Mouse (Mus musculus): ENCODE data around the gene Arf6. TPM values are rescaled to one million over a fixed set of nuclear protein-coding genes. Genes with fewer than 3 reads are reported as not detected.

Arf6 gene
- polyA plus RNA-seq, 1 experiment: 67.3 TPM

- Histone ChIP-seq H3K27me3 (ENCODE audit: control insufficient read depth, insufficient read depth, low read length) (no peaks in the 10 kb centered on the region), H3K4me1 (ENCODE audit: control insufficient read depth, insufficient read depth, low read length) (peaks cover 4% of the 10 kb centered on the region; the same call in 1 of the 2 replicates), H3K4me3 (replicated peaks; ENCODE audit: insufficient read depth, low read depth, low read length) (no peak overlapping the region), H3K27ac (ENCODE audit: insufficient read depth, low read length) (no peak overlapping the region)
- DNase-seq: no peak
- WGBS: 84% methylated on average over 7 of the region's 7 CpGs
- TF ChIP-seq POLR2A (IDR thresholded peaks at IDR 0.05; ENCODE audit: borderline replicate concordance, insufficient read depth, low read length) (no peak), CTCF (IDR thresholded peaks at IDR 0.05; ENCODE audit: borderline replicate concordance, insufficient read depth, low read depth, low read length) (no peak)
These were observed 6.2 kb upstream of the Arf6 start for GRCm38 (mm10) chr12:69365757-69366156.

DNA sequence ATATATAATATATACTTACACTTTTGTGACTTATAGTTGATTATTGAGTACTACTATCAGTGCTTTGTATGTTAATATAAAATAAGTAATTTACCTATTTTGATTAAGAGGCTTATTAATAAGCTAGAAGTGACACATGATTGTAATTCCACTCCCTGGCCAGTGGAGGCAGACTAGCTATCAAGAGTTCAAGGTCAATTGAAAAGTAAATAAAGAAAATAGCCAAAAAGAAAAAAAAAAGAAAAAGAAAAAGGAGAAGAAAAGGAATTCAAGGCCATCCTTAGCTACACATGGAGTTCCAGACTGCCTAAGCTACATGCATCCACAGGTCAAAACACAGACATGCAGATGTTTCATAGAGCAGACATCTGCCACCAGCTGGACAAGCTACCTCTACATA, 5.5 kb upstream of the Arf6 start:
- Histone ChIP-seq H3K27me3 (ENCODE audit: control insufficient read depth, insufficient read depth, low read length) (no peaks in the 10 kb centered on the region), H3K4me3 (replicated peaks; ENCODE audit: insufficient read depth, low read depth, low read length) (no peak overlapping the region), H3K4me1 (ENCODE audit: control insufficient read depth, insufficient read depth, low read length) (peaks cover 4% of the 10 kb centered on the region; the same call in 1 of the 2 replicates), H3K27ac (ENCODE audit: insufficient read depth, low read length) (no peak overlapping the region)
- TF ChIP-seq CTCF (IDR thresholded peaks at IDR 0.05; ENCODE audit: borderline replicate concordance, insufficient read depth, low read depth, low read length) (no peak), POLR2A (IDR thresholded peaks at IDR 0.05; ENCODE audit: borderline replicate concordance, insufficient read depth, low read length) (no peak)
- no peak for DNase-seq

GRCm38 (mm10) chr12:69367557-69367956, 4.4 kb upstream of the Arf6 start:
- Histone ChIP-seq H3K27me3 (ENCODE audit: control insufficient read depth, insufficient read depth, low read length) (no peaks in the 10 kb centered on the region), H3K4me1 (ENCODE audit: control insufficient read depth, insufficient read depth, low read length) (no peaks in the 10 kb centered on the region), H3K27ac (ENCODE audit: insufficient read depth, low read length) (no peak overlapping the region), H3K4me3 (replicated peaks; ENCODE audit: insufficient read depth, low read depth, low read length) (no peak overlapping the region)
- no peak for TF ChIP-seq POLR2A (IDR thresholded peaks at IDR 0.05; ENCODE audit: borderline replicate concordance, insufficient read depth, low read length)
- no peak for TF ChIP-seq CTCF (IDR thresholded peaks at IDR 0.05; ENCODE audit: borderline replicate concordance, insufficient read depth, low read depth, low read length)
- WGBS: 76% methylated on average over 2 of the region's 2 CpGs
- no peak for DNase-seq

GRCm38 (mm10) chr12:69370936-69371335, 1.0 kb upstream of the Arf6 start:
- TF ChIP-seq CTCF (IDR thresholded peaks at IDR 0.05; ENCODE audit: borderline replicate concordance, insufficient read depth, low read depth, low read length): no peak
- no peak for TF ChIP-seq POLR2A (IDR thresholded peaks at IDR 0.05; ENCODE audit: borderline replicate concordance, insufficient read depth, low read length)
- H3K27ac ChIP-seq (ENCODE audit: insufficient read depth, low read length): 0 out of 2 replicates have a peak overlapping the region, but pooled peaks have one; percentile 81
- peak overlapping the region; percentile 76 for H3K4me3 ChIP-seq (replicated peaks; ENCODE audit: insufficient read depth, low read depth, low read length)
- whole genome bisulfite sequencing: 11% methylated on average over 7 of the region's 7 CpGs
- no peaks in the 10 kb centered on the region for H3K27me3 ChIP-seq (ENCODE audit: control insufficient read depth, insufficient read depth, low read length)
- H3K4me1 ChIP-seq (ENCODE audit: control insufficient read depth, insufficient read depth, low read length): no peaks in the 10 kb centered on the region; the same call in 1 of the 2 replicates
- no peak for DNase-seq

- H3K4me1 ChIP-seq (ENCODE audit: control insufficient read depth, insufficient read depth, low read length): no peaks in the 10 kb centered on the region; the same call in 1 of the 2 replicates
- peak overlapping the region; percentile 76 for H3K4me3 ChIP-seq (replicated peaks; ENCODE audit: insufficient read depth, low read depth, low read length)
- WGBS: under 1% methylated on average over 24 of the region's 24 CpGs
- H3K27me3 ChIP-seq (ENCODE audit: control insufficient read depth, insufficient read depth, low read length): no peaks in the 10 kb centered on the region
- H3K27ac ChIP-seq (ENCODE audit: insufficient read depth, low read length): peak overlapping the region; percentile 81
- DNase-seq: no peak
- TF ChIP-seq CTCF (IDR thresholded peaks at IDR 0.05; ENCODE audit: borderline replicate concordance, insufficient read depth, low read depth, low read length) (peak; percentile 62), POLR2A (IDR thresholded peaks at IDR 0.05; ENCODE audit: borderline replicate concordance, insufficient read depth, low read length) (no peak)
These were observed 513 bp upstream of the Arf6 start for GRCm38 (mm10) chr12:69371421-69371853.

DNA sequence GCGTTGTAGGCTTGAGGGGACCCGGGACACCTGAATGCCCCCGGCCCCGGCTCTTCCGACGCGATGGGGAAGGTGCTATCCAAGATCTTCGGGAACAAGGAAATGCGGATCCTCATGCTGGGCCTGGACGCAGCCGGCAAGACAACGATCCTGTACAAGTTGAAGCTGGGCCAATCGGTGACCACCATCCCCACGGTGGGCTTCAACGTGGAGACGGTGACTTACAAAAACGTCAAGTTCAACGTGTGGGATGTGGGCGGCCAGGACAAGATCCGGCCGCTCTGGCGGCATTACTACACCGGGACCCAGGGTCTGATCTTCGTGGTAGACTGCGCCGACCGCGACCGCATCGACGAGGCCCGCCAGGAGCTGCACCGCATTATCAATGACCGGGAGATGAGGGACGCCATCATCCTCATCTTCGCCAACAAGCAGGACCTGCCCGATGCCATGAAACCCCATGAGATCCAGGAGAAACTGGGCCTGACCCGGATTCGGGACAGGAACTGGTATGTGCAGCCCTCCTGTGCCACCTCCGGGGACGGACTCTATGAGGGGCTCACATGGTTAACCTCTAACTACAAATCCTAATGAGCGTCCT, 881 bp downstream of the Arf6 start:
- Histone ChIP-seq H3K27ac (ENCODE audit: insufficient read depth, low read length) (peak overlapping the region; percentile 62; the same call in 1 of the 2 replicates), H3K27me3 (ENCODE audit: control insufficient read depth, insufficient read depth, low read length) (no peaks in the 10 kb centered on the region), H3K4me1 (ENCODE audit: control insufficient read depth, insufficient read depth, low read length) (no peaks in the 10 kb centered on the region; the same call in 1 of the 2 replicates), H3K4me3 (replicated peaks; ENCODE audit: insufficient read depth, low read depth, low read length) (peak overlapping the region; percentile 83)
- peak in 1 of 2 experiments; percentile 55 for DNase-seq
- TF ChIP-seq CTCF (IDR thresholded peaks at IDR 0.05; ENCODE audit: borderline replicate concordance, insufficient read depth, low read depth, low read length): no peak
- TF ChIP-seq POLR2A (IDR thresholded peaks at IDR 0.05; ENCODE audit: borderline replicate concordance, insufficient read depth, low read length): no peak
- under 1% methylated on average over 42 of the region's 42 CpGs for WGBS

- TF ChIP-seq CTCF (IDR thresholded peaks at IDR 0.05; ENCODE audit: borderline replicate concordance, insufficient read depth, low read depth, low read length): no peak
- no peak for TF ChIP-seq POLR2A (IDR thresholded peaks at IDR 0.05; ENCODE audit: borderline replicate concordance, insufficient read depth, low read length)
- 22% methylated on average over 11 of the region's 11 CpGs for WGBS
- no peaks in the 10 kb centered on the region; the same call in 1 of the 2 replicates for H3K4me1 ChIP-seq (ENCODE audit: control insufficient read depth, insufficient read depth, low read length)
- H3K27ac ChIP-seq (ENCODE audit: insufficient read depth, low read length): no peak overlapping the region
- peak overlapping the region; percentile 83 for H3K4me3 ChIP-seq (replicated peaks; ENCODE audit: insufficient read depth, low read depth, low read length)
- no peak for DNase-seq
- no peaks in the 10 kb centered on the region for H3K27me3 ChIP-seq (ENCODE audit: control insufficient read depth, insufficient read depth, low read length)
These were observed 2.2 kb downstream of the Arf6 start for GRCm38 (mm10) chr12:69373850-69374766.

Data from cerebellum, adult 2 months (tissue).